Mouse (Mus musculus): ENCODE results near the gene Cct5. TPM values are rescaled to one million over a fixed set of nuclear protein-coding genes. Genes with fewer than 3 reads are reported as not detected.

The Cct5 gene
- polyA plus RNA-seq (2015; fragmentation: Nextera tagmentation; extraction: Ambion mirVana), result 543 and 551 TPM in 2 replicates

DNA sequence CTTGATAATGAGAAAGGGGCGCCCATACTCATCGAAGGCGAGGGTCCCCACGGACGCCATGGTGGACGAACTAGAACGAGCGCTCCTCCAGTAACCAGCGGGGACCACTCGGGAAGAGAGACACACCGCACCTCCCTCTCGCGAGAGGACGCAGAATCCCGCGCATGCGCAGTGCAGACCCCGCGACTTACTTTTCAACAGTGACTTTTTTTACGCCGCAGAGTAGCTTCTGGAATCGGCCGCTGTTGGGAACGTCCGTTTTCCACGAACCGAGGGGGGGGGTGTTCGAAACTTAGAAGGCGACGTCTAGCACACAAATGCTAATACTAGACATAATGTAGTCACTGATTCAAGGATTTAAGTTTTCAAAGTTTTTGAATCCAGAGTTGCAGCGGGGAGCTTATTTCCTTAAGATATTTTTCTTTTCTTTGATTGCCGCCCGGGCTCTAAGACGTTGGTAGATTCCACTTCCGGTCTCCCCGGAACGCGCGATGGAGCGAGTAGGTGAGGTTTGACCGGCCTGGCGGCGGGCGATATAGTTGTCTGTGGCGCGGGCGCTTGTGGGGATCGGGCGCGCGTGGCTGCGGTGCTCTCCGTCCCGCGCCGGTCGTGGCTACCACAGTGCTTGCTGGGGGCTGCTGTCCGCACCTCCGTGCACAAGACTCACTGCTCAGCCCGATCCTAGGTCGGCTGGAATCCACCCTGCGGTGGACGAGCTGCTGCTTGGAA lies at the start of gene Cct5, which contains the start of gene Fam173b:
Gene Cct5 (minus strand): TSS at position 159 of the 729 bp plus-strand sequence.
Gene Fam173b (plus strand): TSS at position 207 of the 729 bp plus-strand sequence.
- H3K4me1 ChIP-seq, result peaks cover 35% of the 10 kb centered on the region
- peak within 1 kb of the TSS; percentile 98 for H3K27ac ChIP-seq (replicated peaks)
- H3K4me3 ChIP-seq, result peak within 1 kb of the TSS; percentile 85
- no peaks in the 10 kb centered on the region for H3K9me3 ChIP-seq
- H3K4me2 ChIP-seq (replicated peaks), result peak within 1 kb of the TSS; percentile 83
- WGBS, result under 1% methylated on average over 63 of the region's 63 CpGs
- peak; percentile 92 for ATAC-seq (replicated peaks)
- peak within 1 kb of the TSS; percentile 97 for H3K9ac ChIP-seq (replicated peaks)
- peaks cover 9% of the 10 kb centered on the region for H3K36me3 ChIP-seq
- H3K27me3 ChIP-seq, result no peaks in the 10 kb centered on the region

DNA sequence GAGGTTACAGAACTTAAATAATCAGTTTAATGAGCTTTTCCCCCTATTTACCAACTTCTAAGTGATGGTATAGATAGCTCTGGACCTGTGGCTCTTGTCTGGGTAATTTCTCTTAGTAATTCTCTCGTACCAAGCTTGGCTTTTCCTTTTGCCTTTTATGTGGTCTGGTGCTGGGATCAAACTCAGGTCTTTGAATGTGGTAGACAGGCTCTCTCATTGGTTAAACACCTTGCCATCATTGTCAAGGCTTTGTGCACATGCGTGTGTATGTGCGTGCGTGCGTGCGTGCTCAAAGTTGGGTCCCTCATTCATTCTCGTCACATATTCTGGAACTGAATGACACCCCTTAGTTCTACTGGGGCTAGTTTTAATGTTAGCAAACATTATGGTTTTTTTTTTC lies 49.2 kb upstream of the Cct5 start:
- H3K27me3 ChIP-seq, result no peaks in the 10 kb centered on the region
- H3K36me3 ChIP-seq, result no peaks in the 10 kb centered on the region
- ATAC-seq (replicated peaks), result no peak
- 93% methylated on average over 7 of the region's 7 CpGs for WGBS
- no peaks in the 10 kb centered on the region for H3K9me3 ChIP-seq
- no peak overlapping the region for H3K27ac ChIP-seq (replicated peaks)
- H3K4me2 ChIP-seq (replicated peaks), result no peak overlapping the region
- H3K4me1 ChIP-seq, result no peaks in the 10 kb centered on the region
- no peak overlapping the region for H3K4me3 ChIP-seq
- H3K9ac ChIP-seq (replicated peaks), result no peak overlapping the region

DNA sequence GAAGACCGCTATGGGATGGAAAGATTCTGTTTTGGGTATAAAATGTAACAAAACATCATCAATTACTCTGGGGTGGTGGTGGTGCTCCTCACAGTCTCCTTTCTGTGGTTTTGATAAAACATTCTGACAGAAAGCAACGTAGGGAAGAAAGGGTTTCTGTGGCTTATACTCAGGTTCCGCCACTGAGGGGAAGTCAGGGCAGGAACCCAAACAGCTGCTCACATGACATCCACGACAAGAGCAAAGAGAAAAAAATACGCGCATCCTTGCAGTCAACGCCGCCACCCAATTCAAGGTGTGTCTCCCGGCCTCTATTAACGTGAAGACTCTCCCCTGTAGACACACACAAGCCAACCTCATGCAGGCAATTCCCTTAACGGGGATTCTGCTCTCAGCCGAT lies 48.1 kb upstream of the Cct5 start:
- Histone ChIP-seq H3K27me3 (no peaks in the 10 kb centered on the region), H3K36me3 (no peaks in the 10 kb centered on the region), H3K9ac (replicated peaks) (no peak overlapping the region), H3K4me2 (replicated peaks) (no peak overlapping the region), H3K4me3 (no peak overlapping the region), H3K27ac (replicated peaks) (no peak overlapping the region), H3K9me3 (no peaks in the 10 kb centered on the region), H3K4me1 (no peaks in the 10 kb centered on the region)
- 95% methylated on average over 12 of the region's 12 CpGs for WGBS
- no peak for ATAC-seq (replicated peaks)

DNA sequence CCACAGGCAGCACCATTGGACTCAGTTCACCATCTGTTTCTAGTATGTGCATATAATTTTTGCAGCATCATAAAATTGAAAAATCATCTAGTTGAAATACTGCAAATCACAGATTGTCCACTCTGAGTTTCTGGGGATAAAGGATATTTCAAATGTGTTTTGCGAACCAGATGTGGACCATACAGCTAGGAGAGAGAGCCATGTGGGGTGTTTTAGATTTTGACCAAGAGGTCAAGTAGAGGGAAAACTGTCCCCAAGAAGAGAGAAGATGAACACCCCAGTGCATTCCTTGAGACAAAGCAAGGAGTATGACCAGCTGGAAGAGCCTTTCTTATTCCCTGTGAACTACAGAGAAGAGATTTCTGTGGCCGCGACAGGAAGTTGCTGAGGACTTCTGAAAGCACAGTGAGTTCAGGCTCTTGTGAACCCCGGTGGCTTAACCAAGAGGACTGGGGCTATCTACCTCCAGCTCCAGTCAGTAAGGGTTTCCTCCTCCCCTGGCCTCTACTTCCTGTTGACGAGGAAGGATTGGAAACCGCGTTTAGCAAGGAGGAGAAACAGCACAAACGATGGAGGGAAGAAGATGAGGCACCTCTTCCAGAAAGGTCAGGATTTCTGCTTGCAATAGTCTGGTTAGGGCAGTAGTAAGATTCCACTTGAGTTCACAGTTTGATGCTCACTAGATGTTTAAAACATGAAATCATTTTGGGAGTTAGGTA lies 46.4 kb upstream of the Cct5 start:
- ATAC-seq (replicated peaks), result no peak
- Histone ChIP-seq H3K9me3 (no peaks in the 10 kb centered on the region), H3K4me2 (replicated peaks) (no peak overlapping the region), H3K9ac (replicated peaks) (no peak overlapping the region), H3K27me3 (no peaks in the 10 kb centered on the region), H3K4me3 (no peak overlapping the region), H3K27ac (replicated peaks) (no peak overlapping the region), H3K36me3 (no peaks in the 10 kb centered on the region), H3K4me1 (no peaks in the 10 kb centered on the region)
- 85% methylated on average over 8 of the region's 8 CpGs for WGBS

DNA sequence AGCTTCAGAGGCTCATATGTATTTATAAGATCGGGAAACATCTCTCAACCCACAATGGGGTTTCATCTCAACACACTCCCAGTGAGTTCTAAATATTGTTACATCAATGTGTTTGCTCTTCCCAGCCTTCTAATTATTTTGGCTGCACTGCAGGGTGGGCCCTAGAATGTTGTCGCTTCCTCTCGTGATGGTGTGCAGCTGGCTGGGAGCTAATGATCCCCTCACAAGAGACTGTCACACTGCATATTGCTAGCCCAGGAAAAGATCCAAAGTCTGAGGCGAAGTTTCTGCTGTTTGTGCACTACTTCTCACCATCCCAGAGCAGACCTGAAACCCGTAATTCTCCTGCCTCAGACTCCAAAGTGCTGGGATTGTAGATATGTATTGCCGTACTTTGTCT lies 45.6 kb upstream of the Cct5 start:
- Histone ChIP-seq H3K36me3 (no peaks in the 10 kb centered on the region), H3K9ac (replicated peaks) (no peak overlapping the region), H3K4me2 (replicated peaks) (no peak overlapping the region), H3K4me3 (no peak overlapping the region), H3K27me3 (no peaks in the 10 kb centered on the region), H3K27ac (replicated peaks) (no peak overlapping the region), H3K9me3 (no peaks in the 10 kb centered on the region), H3K4me1 (no peaks in the 10 kb centered on the region)
- ATAC-seq (replicated peaks), result no peak
- WGBS, result 73% methylated on average over 6 of the region's 6 CpGs

DNA sequence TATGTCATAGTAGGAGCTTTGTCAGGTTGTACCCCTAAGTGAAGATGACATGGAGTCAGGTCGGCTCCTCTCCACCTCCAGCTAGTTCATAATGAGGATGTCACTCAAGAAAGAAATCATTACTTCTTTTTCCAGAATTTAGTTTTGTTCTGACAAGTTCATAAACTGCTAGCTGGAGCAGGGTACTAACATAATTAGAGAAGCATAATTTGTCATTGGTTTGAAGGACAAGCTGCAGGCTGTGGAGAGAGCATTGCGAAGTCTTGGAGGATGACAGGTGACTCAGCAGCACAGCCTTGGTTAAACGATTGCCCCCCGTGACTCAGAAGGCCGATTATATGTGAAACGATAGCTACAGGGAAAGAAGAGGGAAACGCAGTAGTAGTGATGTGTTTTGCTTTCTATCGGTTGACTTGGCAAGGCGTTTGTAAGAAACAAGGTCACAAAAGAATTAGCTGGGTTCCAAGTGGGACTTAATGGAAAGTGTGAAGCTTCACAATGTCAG lies 34.5 kb upstream of the Cct5 start:
- Histone ChIP-seq H3K27me3 (no peaks in the 10 kb centered on the region), H3K4me3 (no peak overlapping the region), H3K4me1 (no peaks in the 10 kb centered on the region), H3K9me3 (no peaks in the 10 kb centered on the region), H3K27ac (replicated peaks) (no peak overlapping the region), H3K9ac (replicated peaks) (no peak overlapping the region), H3K36me3 (no peaks in the 10 kb centered on the region), H3K4me2 (replicated peaks) (no peak overlapping the region)
- WGBS, result 87% methylated on average over 9 of the region's 9 CpGs
- no peak for ATAC-seq (replicated peaks)

DNA sequence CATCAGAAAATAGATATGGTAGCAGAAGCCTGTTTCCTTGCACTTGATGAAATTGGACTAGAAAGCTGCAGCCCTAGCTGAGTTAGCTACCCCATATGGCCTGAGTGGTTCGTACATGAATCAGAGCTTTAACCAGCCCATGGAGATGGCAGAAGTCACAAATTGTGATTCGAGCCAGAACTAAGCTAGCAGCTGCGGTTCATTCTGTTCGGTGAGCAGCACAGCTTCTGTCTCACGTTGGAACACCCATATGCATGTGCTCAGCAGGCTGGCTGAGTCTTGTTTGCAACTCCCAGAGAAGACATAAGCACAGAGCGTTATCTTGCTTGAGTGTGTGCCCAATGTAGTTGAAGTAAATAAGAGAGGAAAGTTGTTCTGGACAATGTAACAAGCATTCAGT lies 33.0 kb upstream of the Cct5 start:
- no peak overlapping the region for H3K4me3 ChIP-seq
- H3K27ac ChIP-seq (replicated peaks), result no peak overlapping the region
- no peaks in the 10 kb centered on the region for H3K27me3 ChIP-seq
- H3K9me3 ChIP-seq, result no peaks in the 10 kb centered on the region
- H3K9ac ChIP-seq (replicated peaks), result no peak overlapping the region
- ATAC-seq (replicated peaks), result peak; percentile 74
- WGBS, result 76% methylated on average over 6 of the region's 6 CpGs
- no peak overlapping the region for H3K4me2 ChIP-seq (replicated peaks)
- H3K36me3 ChIP-seq, result no peaks in the 10 kb centered on the region
- H3K4me1 ChIP-seq, result no peaks in the 10 kb centered on the region

DNA sequence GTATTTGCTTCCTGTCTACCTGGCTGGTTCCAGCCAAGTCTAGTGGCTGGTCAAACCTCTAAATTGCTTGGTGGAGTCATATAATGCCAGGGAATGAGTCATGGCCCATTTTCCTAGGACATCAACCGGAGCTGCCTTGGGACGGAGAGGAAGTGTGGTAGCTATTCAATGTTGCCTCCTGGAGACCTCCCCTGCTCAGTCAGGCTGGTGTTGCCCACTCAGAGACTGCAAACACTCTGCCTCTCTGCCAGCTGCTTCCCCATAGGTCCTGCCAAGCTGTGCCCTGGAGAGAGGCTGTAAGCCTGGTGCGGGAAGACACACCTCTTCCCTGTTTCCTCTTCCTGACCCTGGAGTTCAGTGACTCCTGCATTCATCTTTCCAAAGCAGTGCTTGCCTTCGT lies 30.9 kb upstream of the Cct5 start:
- Histone ChIP-seq H3K9me3 (no peaks in the 10 kb centered on the region), H3K9ac (replicated peaks) (no peak overlapping the region), H3K27ac (replicated peaks) (no peak overlapping the region), H3K36me3 (no peaks in the 10 kb centered on the region), H3K4me1 (peaks cover 11% of the 10 kb centered on the region), H3K27me3 (no peaks in the 10 kb centered on the region), H3K4me2 (replicated peaks) (no peak overlapping the region), H3K4me3 (no peak overlapping the region)
- ATAC-seq (replicated peaks), result no peak
- 97% methylated on average over 4 of the region's 4 CpGs for WGBS

DNA sequence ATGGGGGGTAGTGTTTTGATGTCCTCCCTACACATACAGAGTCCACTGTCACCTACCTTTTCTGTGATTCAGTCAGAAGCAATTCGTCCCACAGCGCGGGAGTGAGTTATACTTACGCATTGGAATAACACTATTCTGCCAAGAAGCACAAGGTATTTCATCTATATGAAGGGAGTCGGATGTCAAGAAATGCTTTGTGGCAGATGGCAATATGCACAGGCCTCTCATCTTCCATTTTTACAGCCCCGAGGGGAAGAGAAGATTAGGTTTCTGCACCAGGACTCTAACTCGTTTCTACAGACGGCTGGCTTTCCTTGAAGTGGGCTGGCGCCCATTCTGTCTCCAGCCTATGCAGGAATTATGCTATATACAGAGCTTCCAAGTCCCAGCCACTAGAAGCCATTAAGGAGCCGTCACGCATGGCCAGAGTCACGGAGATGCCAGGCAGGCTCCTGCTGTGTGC lies 29.8 kb upstream of the Cct5 start:
- H3K27me3 ChIP-seq, result no peaks in the 10 kb centered on the region
- H3K4me1 ChIP-seq, result peaks cover 17% of the 10 kb centered on the region
- H3K9me3 ChIP-seq, result no peaks in the 10 kb centered on the region
- H3K36me3 ChIP-seq, result no peaks in the 10 kb centered on the region
- H3K4me2 ChIP-seq (replicated peaks), result no peak overlapping the region
- no peak overlapping the region for H3K4me3 ChIP-seq
- ATAC-seq (replicated peaks), result no peak
- no peak overlapping the region for H3K9ac ChIP-seq (replicated peaks)
- H3K27ac ChIP-seq (replicated peaks), result no peak overlapping the region
- 66% methylated on average over 12 of the region's 12 CpGs for WGBS

DNA sequence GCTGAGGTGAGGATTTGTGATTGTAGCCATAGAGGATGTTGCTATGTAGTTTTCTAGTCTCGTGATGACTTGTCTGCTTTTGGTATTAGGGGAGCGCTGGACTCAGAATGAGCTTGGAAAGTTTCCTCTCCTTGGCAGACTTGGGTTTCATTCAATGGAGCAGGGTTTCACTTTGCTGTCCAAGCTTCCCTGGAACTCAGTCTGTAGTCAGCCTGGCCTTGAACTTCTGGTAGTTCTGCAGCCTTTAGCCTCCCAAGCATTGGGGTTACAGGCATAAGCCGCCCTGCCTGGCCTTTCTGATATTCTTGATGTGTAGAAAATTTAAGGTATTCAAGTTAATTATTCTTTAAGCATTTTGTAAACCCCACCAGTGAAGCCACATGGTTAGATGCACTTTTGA lies 28.0 kb upstream of the Cct5 start:
- Histone ChIP-seq H3K27me3 (no peaks in the 10 kb centered on the region), H3K36me3 (no peaks in the 10 kb centered on the region), H3K4me1 (peaks cover 17% of the 10 kb centered on the region), H3K9me3 (no peaks in the 10 kb centered on the region), H3K27ac (replicated peaks) (no peak overlapping the region), H3K9ac (replicated peaks) (no peak overlapping the region), H3K4me2 (replicated peaks) (no peak overlapping the region), H3K4me3 (no peak overlapping the region)
- no peak for ATAC-seq (replicated peaks)
- 91% methylated on average over 3 of the region's 3 CpGs for WGBS

DNA sequence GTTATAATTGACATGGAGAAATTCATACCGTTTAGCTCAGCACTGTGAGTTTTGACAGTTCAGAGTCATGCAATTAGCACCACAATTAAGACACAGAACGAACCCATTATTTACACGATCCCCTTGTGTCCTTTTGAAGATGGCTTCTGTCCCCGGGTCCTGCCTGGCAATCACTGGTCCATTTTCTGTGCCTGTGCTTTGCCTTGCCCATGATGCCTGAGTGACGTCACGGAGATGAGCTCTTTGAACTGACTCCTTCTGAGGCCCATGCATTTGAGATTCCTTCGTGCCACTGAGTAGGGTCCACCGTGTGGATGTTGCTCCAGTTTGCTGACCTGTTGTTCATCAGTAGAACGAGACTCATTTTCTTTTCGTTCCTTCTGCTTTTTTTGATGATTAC lies 26.6 kb upstream of the Cct5 start:
- Histone ChIP-seq H3K36me3 (peaks cover 6% of the 10 kb centered on the region; the same call in 1 of the 2 replicates), H3K9me3 (no peaks in the 10 kb centered on the region), H3K4me2 (replicated peaks) (no peak overlapping the region), H3K4me3 (no peak overlapping the region), H3K9ac (replicated peaks) (no peak overlapping the region), H3K27ac (replicated peaks) (peak overlapping the region; percentile 75), H3K4me1 (peaks cover 17% of the 10 kb centered on the region), H3K27me3 (no peaks in the 10 kb centered on the region)
- WGBS, result 47% methylated on average over 10 of the region's 10 CpGs
- peak; percentile 44; the same call in 1 of the 2 replicates for ATAC-seq (replicated peaks)
